ENCODE assay signal across 1 mouse cellular context in genomic region chr3:152259409-152259808, GRCm38 (mm10).
TF ChIP-seq lines count a peak whose summit lies in the region.

No protein-coding gene starts in this region.

TF ChIP-seq in CH12.LX, 34 proteins besides CTCF, POLR2A, EP300 and RAD21 (continued from another document):
- TF ChIP-seq IRF4 (IDR thresholded peaks at IDR 0.05; ENCODE audit: low read depth, low read length) (peak; percentile 63; the same call in 1 of the 2 replicates), TBP (conservative IDR thresholded peaks at IDR 0.05; ENCODE audit: low read depth, low read length) (peak; percentile 97), ZNF384 (IDR thresholded peaks at IDR 0.05; ENCODE audit: low read depth, low read length) (peak; percentile 78), SMC3 (IDR thresholded peaks at IDR 0.05; ENCODE audit: low read depth, low read length) (peak; percentile 84), ELF1 (IDR thresholded peaks at IDR 0.05; ENCODE audit: low read depth, low read length) (peak; percentile 44; the same call in 1 of the 2 replicates)
